Comparison of ENCODE assay signal across 20 mouse cellular contexts in the genomic region with DNA sequence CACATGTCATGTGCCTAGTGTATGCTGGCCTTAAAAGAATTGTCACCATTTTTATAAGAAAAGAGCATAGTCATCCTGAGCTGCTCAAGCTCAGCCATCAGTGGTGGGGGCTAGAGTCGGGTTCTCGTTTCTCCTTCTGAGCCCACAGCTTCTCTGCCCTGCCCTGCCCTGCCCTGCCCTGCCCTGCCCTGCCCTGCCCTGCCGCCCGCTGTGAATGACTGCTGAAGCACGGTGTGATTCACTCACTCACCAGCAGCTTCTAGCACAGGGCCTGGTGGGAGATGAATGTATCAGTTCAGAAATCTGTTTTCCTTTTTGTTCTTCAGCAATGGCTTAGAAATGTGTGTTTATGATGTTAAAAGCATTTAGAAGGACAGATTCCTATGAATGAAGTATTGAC. TPM values are rescaled to one million over a fixed set of nuclear protein-coding genes. Genes with fewer than 3 reads are reported as not detected.
DNase-seq lines count a peak whose midpoint lies in the region; ATAC-seq and TF ChIP-seq lines count a peak whose summit lies in the region.
"Had no signal": no experiment of that assay in that cellular context is flagged by ENCODE, and none has a peak within 500 bp of the region (broad histone marks: within the 10 kb centered on the region; RNA-seq: fewer than 3 reads in every experiment).

No protein-coding gene starts in this region.

- H3K4me1 ChIP-seq in kidney, embryonic 14.5 days (ENCODE audit: control insufficient read depth, insufficient read depth, low read length), result no peaks in the 10 kb centered on the region
- H3K4me1 ChIP-seq: heart, embryonic 15.5 days; limb, embryonic 12.5 days; neural tube, embryonic 12.5 days had no signal

- H3K4me3 ChIP-seq in layer of hippocampus, adult 2 months, result no peak overlapping the region
- H3K4me3 ChIP-seq in kidney, embryonic 14.5 days (ENCODE audit: low read length), result no peak overlapping the region
- H3K4me3 ChIP-seq: erythroblast, embryonic 14.5 days; heart, embryonic 15.5 days; limb, embryonic 12.5 days; neural tube, embryonic 12.5 days had no signal

- H3K27ac ChIP-seq in layer of hippocampus, adult 2 months, result peak overlapping the region; percentile 74
- no peak overlapping the region for H3K27ac ChIP-seq in kidney, embryonic 14.5 days (ENCODE audit: low read depth, low read length)
- H3K27ac ChIP-seq: heart, embryonic 15.5 days; kidney, postnatal 0 days; limb, embryonic 12.5 days; neural tube, embryonic 12.5 days had no signal

- H3K9me3 ChIP-seq in kidney, embryonic 14.5 days (ENCODE audit: control insufficient read depth, low read length), result no peaks in the 10 kb centered on the region
- H3K9me3 ChIP-seq: heart, embryonic 15.5 days; limb, embryonic 12.5 days; neural tube, embryonic 12.5 days had no signal

- H3K36me3 ChIP-seq in kidney, embryonic 14.5 days (ENCODE audit: control insufficient read depth, insufficient read depth, low read length), result peaks cover 64% of the 10 kb centered on the region

- no peak for TF ChIP-seq CTCF in layer of hippocampus, adult 2 months (conservative IDR thresholded peaks at IDR 0.05)

- H3K4me2 ChIP-seq in kidney, embryonic 14.5 days (replicated peaks; ENCODE audit: low read depth, low read length), result no peak overlapping the region
- H3K4me2 ChIP-seq: heart, embryonic 15.5 days; limb, embryonic 12.5 days; neural tube, embryonic 12.5 days had no signal

- no peaks in the 10 kb centered on the region for H3K27me3 ChIP-seq in kidney, embryonic 14.5 days (ENCODE audit: control insufficient read depth, insufficient read depth, low read length)
- H3K27me3 ChIP-seq: heart, embryonic 15.5 days; limb, embryonic 12.5 days; neural tube, embryonic 12.5 days had no signal

- H3K9ac ChIP-seq in kidney, embryonic 14.5 days (ENCODE audit: low read depth, low read length), result no peak overlapping the region
- H3K9ac ChIP-seq: heart, embryonic 15.5 days; limb, embryonic 12.5 days; neural tube, embryonic 12.5 days had no signal

- 68% methylated on average over 5 of the region's 5 CpGs for WGBS in kidney, embryonic 14.5 days

- ATAC-seq in megakaryocyte progenitor cell, adult 5-6 weeks (replicated peaks; ENCODE audit: poor library complexity), result peak; percentile 88
- no peak for ATAC-seq in kidney, embryonic 14.5 days (ENCODE audit: low FRiP score, low TSS enrichment)
- ATAC-seq: inflammation-experienced regulatory T-cells, adult 6 months had no signal

- DNase-seq in layer of hippocampus, adult 2 months (ENCODE audit: low spot score in 2 of 2), result no peak
- DNase-seq in layer of hippocampus, postnatal 25 days (ENCODE audit: extremely low spot score in 1 of 2, low spot score in 1 of 2), result no peak
- DNase-seq in ES-CJ7 (ENCODE audit: low read depth, low spot score), result peak; percentile 57
- peak; percentile 23 for DNase-seq in brain, adult 2 months (ENCODE audit: low read depth, low spot score)
- no peak for DNase-seq in kidney, postnatal 25 days
- DNase-seq in layer of hippocampus, adult 9-11 months, result no peak
- DNase-seq: adrenal gland, adult 8-10 months; cerebellum, postnatal 10 days; heart, adult 18-20 months; lung, adult 18-20 months; lung, postnatal 4 days; midbrain, embryonic 14.5 days had no signal

RNA-seq across cellular contexts. Expression of gene Snapc3, which starts 21.5 kb away (rescaled TPM):
- 10 to 100 TPM; 37.0 to 39.7 TPM for total RNA-seq in layer of hippocampus, adult 2 months (2021)
- total RNA-seq in layer of hippocampus, postnatal 25 days (2021), result 10 to 100 TPM; 33.1 to 41.7 TPM
- 16.3 and 23.8 TPM in 2 replicates for total RNA-seq in megakaryocyte progenitor cell, adult 5-6 weeks (2015)
- 33.6 and 35.0 TPM in 2 replicates for total RNA-seq in megakaryocyte progenitor cell, adult 5-6 weeks (2017)
- 45.0 and 51.3 TPM in 2 replicates for polyA plus RNA-seq in kidney, embryonic 14.5 days (2014; fragmentation: Nextera tagmentation; extraction: Ambion mirVana)

RNA-seq across cellular contexts. Expression of gene Psip1, which starts 47.2 kb away (rescaled TPM):
- total RNA-seq in layer of hippocampus, adult 2 months (2021), result 100 to 1,000 TPM; 215 to 218 TPM
- 100 to 1,000 TPM; 194 to 208 TPM for total RNA-seq in layer of hippocampus, postnatal 25 days (2021)
- total RNA-seq in megakaryocyte progenitor cell, adult 5-6 weeks (2015), result 154 and 173 TPM in 2 replicates
- 158 and 198 TPM in 2 replicates for total RNA-seq in megakaryocyte progenitor cell, adult 5-6 weeks (2017)
- polyA plus RNA-seq in kidney, embryonic 14.5 days (2014; fragmentation: Nextera tagmentation; extraction: Ambion mirVana), result 202 and 215 TPM in 2 replicates

Comparison
In these comparisons a context has a peak if more than half of its experiments do, and no peak if none do; other contexts are left out.
1. DNase-seq: peak in ES-CJ7 (single experiment) and brain, adult 2 months (single experiment); none in layer of hippocampus, adult 2 months (0 of 2), layer of hippocampus, postnatal 25 days (0 of 2), kidney, postnatal 25 days (0 of 2) and layer of hippocampus, adult 9-11 months (single experiment).